24 mouse cellular contexts compared by ENCODE assay signal in genomic region chr9:109960593-109960992, GRCm38 (mm10). TPM values are rescaled to one million over a fixed set of nuclear protein-coding genes. Genes with fewer than 3 reads are reported as not detected.
DNase-seq lines count a peak whose midpoint lies in the region; ATAC-seq and TF ChIP-seq lines count a peak whose summit lies in the region.
"Had no signal": no experiment of that assay in that cellular context is flagged by ENCODE, and none has a peak within 500 bp of the region (broad histone marks: within the 10 kb centered on the region; RNA-seq: fewer than 3 reads in every experiment).

No protein-coding gene starts in this region.

- no peak overlapping the region for H3K9ac ChIP-seq in liver, postnatal 0 days (replicated peaks)
- no peak overlapping the region for H3K9ac ChIP-seq in liver, embryonic 12.5 days
- no peak overlapping the region for H3K9ac ChIP-seq in CH12.LX (ENCODE audit: insufficient read depth, low read depth)
- H3K9ac ChIP-seq in midbrain, embryonic 11.5 days (ENCODE audit: low read length), result no peak overlapping the region
- H3K9ac ChIP-seq: embryonic facial prominence, embryonic 13.5 days; embryonic facial prominence, embryonic 15.5 days; forebrain, embryonic 12.5 days had no signal

- no peak for DNase-seq in liver, postnatal 0 days
- DNase-seq in CH12.LX (ENCODE audit: extremely low read depth), result no peak
- DNase-seq in midbrain, embryonic 10.5 days (ENCODE audit: low spot score), result no peak
- no peak for DNase-seq in midbrain, embryonic 11.5 days (ENCODE audit: low spot score, missing footprints)
- DNase-seq: adrenal gland, adult 2 months; adrenal gland, postnatal 10 days; adrenal gland, postnatal 25 days; B cell, adult 2 months; cerebellum, adult 11 months; cerebellum, adult 18-20 months; cerebellum, adult 8-10 months; cerebellum, adult 9-11 months; cerebellum, postnatal 14 days; cerebellum, postnatal 36 days; embryo, embryonic 11 days had no signal

- H3K36me3 ChIP-seq in liver, postnatal 0 days (replicated peaks; ENCODE audit: insufficient read depth, low read length), result no peaks in the 10 kb centered on the region
- no peaks in the 10 kb centered on the region for H3K36me3 ChIP-seq in liver, embryonic 12.5 days
- no peaks in the 10 kb centered on the region for H3K36me3 ChIP-seq in CH12.LX (replicated peaks in 1 of 2; ENCODE audit: control insufficient read depth in 1 of 2, insufficient read depth in 1 of 2, low read length in 1 of 2)
- H3K36me3 ChIP-seq in midbrain, embryonic 10.5 days, result no peaks in the 10 kb centered on the region
- no peaks in the 10 kb centered on the region for H3K36me3 ChIP-seq in midbrain, embryonic 11.5 days (ENCODE audit: control insufficient read depth, insufficient read depth, low read length)
- H3K36me3 ChIP-seq: embryonic facial prominence, embryonic 13.5 days; embryonic facial prominence, embryonic 15.5 days; forebrain, embryonic 10.5 days; forebrain, embryonic 12.5 days had no signal

- no peak for TF ChIP-seq EP300 in liver, postnatal 0 days (IDR thresholded peaks at IDR 0.05; ENCODE audit: low read depth)
- TF ChIP-seq EP300 in CH12.LX (IDR thresholded peaks at IDR 0.05; ENCODE audit: low read length), result peak; percentile 54; the same call in 1 of the 2 replicates

- in situ Hi-C loops in CH12.LX (cut with MboI; ENCODE audit: low pct_ligation_motif_present, low pct_unique_long_range_greater_than_20kb, low sequenced_read_pairs), result no loop called here

- no peak for TF ChIP-seq POLR2A in CH12.LX (IDR thresholded peaks at IDR 0.05; ENCODE audit: low read depth, low read length)

- H3K4me2 ChIP-seq in liver, postnatal 0 days (ENCODE audit: low read depth, low read length), result no peak overlapping the region
- no peak overlapping the region for H3K4me2 ChIP-seq in liver, embryonic 12.5 days
- no peak overlapping the region for H3K4me2 ChIP-seq in CH12.LX (ENCODE audit: insufficient read depth, low read depth, poor library complexity, severe bottlenecking)
- no peak overlapping the region for H3K4me2 ChIP-seq in midbrain, embryonic 11.5 days
- H3K4me2 ChIP-seq: embryonic facial prominence, embryonic 13.5 days; embryonic facial prominence, embryonic 15.5 days; forebrain, embryonic 12.5 days had no signal

- H3K27ac ChIP-seq in liver, postnatal 0 days (ENCODE audit: low read depth), result peak overlapping the region; percentile 72
- H3K27ac ChIP-seq in liver, embryonic 12.5 days, result no peak overlapping the region
- no peak overlapping the region for H3K27ac ChIP-seq in CH12.LX (ENCODE audit: insufficient read depth, low read depth)
- no peak overlapping the region for H3K27ac ChIP-seq in midbrain, embryonic 10.5 days (replicated peaks)
- no peak overlapping the region for H3K27ac ChIP-seq in midbrain, embryonic 11.5 days (ENCODE audit: low read depth, low read length)
- H3K27ac ChIP-seq: embryonic facial prominence, embryonic 13.5 days; embryonic facial prominence, embryonic 15.5 days; forebrain, embryonic 10.5 days; forebrain, embryonic 12.5 days had no signal

- no peaks in the 10 kb centered on the region for H3K4me1 ChIP-seq in liver, postnatal 0 days (ENCODE audit: insufficient read depth)
- peaks cover 2% of the 10 kb centered on the region; the same call in 1 of the 2 replicates for H3K4me1 ChIP-seq in liver, embryonic 12.5 days
- peaks cover 0 to 20% of the 10 kb centered on the region in 2 experiments; a peak in 2 of 4 replicates for H3K4me1 ChIP-seq in CH12.LX (ENCODE audit: control insufficient read depth in 1 of 2, insufficient read depth in 2 of 2)
- 0 out of 2 replicates have a peak, but pooled peaks cover 4% of the 10 kb centered on the region for H3K4me1 ChIP-seq in midbrain, embryonic 10.5 days
- no peaks in the 10 kb centered on the region for H3K4me1 ChIP-seq in midbrain, embryonic 11.5 days (ENCODE audit: control insufficient read depth, insufficient read depth, low read length)
- H3K4me1 ChIP-seq: embryonic facial prominence, embryonic 13.5 days; embryonic facial prominence, embryonic 15.5 days; forebrain, embryonic 12.5 days had no signal

- peaks cover 5% of the 10 kb centered on the region for H3K79me2 ChIP-seq in CH12.LX (replicated peaks; ENCODE audit: control insufficient read depth, extremely low read depth, insufficient read depth, poor library complexity, severe bottlenecking)

- no peaks in the 10 kb centered on the region for H3K27me3 ChIP-seq in liver, postnatal 0 days (ENCODE audit: insufficient read depth, low read length)
- H3K27me3 ChIP-seq in liver, embryonic 12.5 days (replicated peaks), result no peaks in the 10 kb centered on the region
- no peaks in the 10 kb centered on the region for H3K27me3 ChIP-seq in CH12.LX (replicated peaks)
- H3K27me3 ChIP-seq in midbrain, embryonic 10.5 days (ENCODE audit: low read depth, poor library complexity, severe bottlenecking), result no peaks in the 10 kb centered on the region
- H3K27me3 ChIP-seq in midbrain, embryonic 11.5 days (ENCODE audit: control insufficient read depth, insufficient read depth, low read length), result no peaks in the 10 kb centered on the region
- H3K27me3 ChIP-seq: embryonic facial prominence, embryonic 13.5 days; embryonic facial prominence, embryonic 15.5 days; forebrain, embryonic 12.5 days had no signal

- dilution Hi-C loops in CH12.LX (cut with MboI; ENCODE audit: extremely low pct_ligation_motif_present, extremely low pct_unique_long_range_greater_than_20kb, low sequenced_read_pairs), result no loop called here

- no peak for ATAC-seq in liver, postnatal 0 days
- no peak for ATAC-seq in liver, embryonic 12.5 days
- ATAC-seq in midbrain, embryonic 11.5 days (ENCODE audit: low FRiP score), result no peak
- ATAC-seq: CD4-positive, CD25-positive, alpha-beta regulatory T cell, adult 4 months; forebrain, embryonic 14.5 days; forebrain, embryonic 16.5 days had no signal

- no peak overlapping the region for H3K4me3 ChIP-seq in liver, postnatal 0 days (ENCODE audit: low read depth, low read length)
- H3K4me3 ChIP-seq in liver, embryonic 12.5 days, result no peak overlapping the region
- no peak overlapping the region for H3K4me3 ChIP-seq in CH12.LX (replicated peaks in 1 of 3; ENCODE audit: low read depth in 2 of 3, low read length in 2 of 3, poor library complexity in 1 of 3)
- H3K4me3 ChIP-seq in midbrain, embryonic 10.5 days, result no peak overlapping the region
- H3K4me3 ChIP-seq in midbrain, embryonic 11.5 days (ENCODE audit: low read depth, low read length), result no peak overlapping the region
- H3K4me3 ChIP-seq: embryonic facial prominence, embryonic 13.5 days; embryonic facial prominence, embryonic 15.5 days; erythroblast, embryonic 14.5 days; forebrain, embryonic 10.5 days; forebrain, embryonic 12.5 days had no signal

- no peaks in the 10 kb centered on the region for H3K9me3 ChIP-seq in liver, postnatal 0 days (ENCODE audit: low read length)
- no peaks in the 10 kb centered on the region for H3K9me3 ChIP-seq in liver, embryonic 12.5 days (replicated peaks)
- no peaks in the 10 kb centered on the region for H3K9me3 ChIP-seq in CH12.LX (replicated peaks; ENCODE audit: low read length)
- no peaks in the 10 kb centered on the region for H3K9me3 ChIP-seq in midbrain, embryonic 10.5 days (replicated peaks)
- H3K9me3 ChIP-seq in midbrain, embryonic 11.5 days (ENCODE audit: control insufficient read depth, low read length), result no peaks in the 10 kb centered on the region
- H3K9me3 ChIP-seq: embryonic facial prominence, embryonic 13.5 days; embryonic facial prominence, embryonic 15.5 days; forebrain, embryonic 10.5 days; forebrain, embryonic 12.5 days had no signal

- no peak for TF ChIP-seq RAD21 in CH12.LX (IDR thresholded peaks at IDR 0.05; ENCODE audit: low read depth, low read length)

- TF ChIP-seq CTCF in liver, postnatal 0 days (IDR thresholded peaks at IDR 0.05; ENCODE audit: low read depth), result no peak
- TF ChIP-seq CTCF in CH12.LX (conservative IDR thresholded peaks at IDR 0.05 in 1 of 2, IDR thresholded peaks at IDR 0.05 in 1 of 2; ENCODE audit: low read depth in 2 of 2, low read length in 2 of 2), result no peak

- WGBS in liver, postnatal 0 days (ENCODE audit: insufficient replicate concordance), result 80% methylated on average over 4 of the region's 4 CpGs
- WGBS in liver, embryonic 12.5 days (ENCODE audit: insufficient replicate concordance), result 75% methylated on average over 4 of the region's 4 CpGs
- 95% methylated on average over 4 of the region's 4 CpGs for WGBS in midbrain, embryonic 10.5 days
- WGBS in midbrain, embryonic 11.5 days, result 82% methylated on average over 4 of the region's 4 CpGs

TF ChIP-seq in CH12.LX, 34 proteins besides CTCF, POLR2A, EP300 and RAD21:
- TF ChIP-seq KAT2A (IDR thresholded peaks at IDR 0.05; ENCODE audit: insufficient replicate concordance, low read length) (no peak), IRF4 (IDR thresholded peaks at IDR 0.05; ENCODE audit: low read depth, low read length) (peak; percentile 76)

RNA-seq across cellular contexts. Expression of gene Map4, which starts 29.3 kb away (rescaled TPM):
- 6.3 and 7.7 TPM in 2 replicates for polyA plus RNA-seq in liver, postnatal 0 days (2015; fragmentation: Nextera tagmentation; extraction: Ambion mirVana)
- 18.6 and 19.1 TPM in 2 replicates for polyA plus RNA-seq in liver, embryonic 12.5 days (2016; fragmentation: Nextera tagmentation; extraction: Ambion mirVana)
- total RNA-seq in CH12.LX (2012; rRNA removed) (23.1 and 28.9 TPM in 2 replicates), CH12.LX (2014; rRNA removed) (13.8 and 14.4 TPM in 2 replicates)
- polyA plus RNA-seq in CH12.LX (2012; ENCODE audit: insufficient read length, low read depth), result 40.6 and 45.8 TPM in 2 replicates
- 69.3 and 84.1 TPM in 2 replicates for polyA plus RNA-seq in midbrain, embryonic 10.5 days (2016; fragmentation: Nextera tagmentation; extraction: Ambion mirVana)
- polyA plus RNA-seq in midbrain, embryonic 11.5 days (2014; fragmentation: Nextera tagmentation; extraction: Ambion mirVana), result 80.1 and 81.4 TPM in 2 replicates
